Mouse (Mus musculus) left cerebral cortex, postnatal 14 days (tissue): ENCODE measurements at regions not wholly inside any gene's neighbourhood (a gene's known extent, or its start where the extent isn't known, plus 50 kb on each side); places are given as distances from the start of the nearest gene placed in this dataset.
A peak's percentile ranks its signal among the peaks of the same experiment; 100 is the strongest.

ENCODE experiments used
- DNase-seq, 2 experiments: peaks; one replicate each; pipeline ENCODE4 v3.0.0; 2021 to 2022; ENCODE audit warnings: low spot score in 2 of 2, mixed read lengths in 1 of 2
- intact Hi-C: fragments of 180-260 bp; cut with DNase I; formaldehyde crosslinking; loops from one replicate; pipeline ENCODE4 v1.15.1; 2025

DNA sequence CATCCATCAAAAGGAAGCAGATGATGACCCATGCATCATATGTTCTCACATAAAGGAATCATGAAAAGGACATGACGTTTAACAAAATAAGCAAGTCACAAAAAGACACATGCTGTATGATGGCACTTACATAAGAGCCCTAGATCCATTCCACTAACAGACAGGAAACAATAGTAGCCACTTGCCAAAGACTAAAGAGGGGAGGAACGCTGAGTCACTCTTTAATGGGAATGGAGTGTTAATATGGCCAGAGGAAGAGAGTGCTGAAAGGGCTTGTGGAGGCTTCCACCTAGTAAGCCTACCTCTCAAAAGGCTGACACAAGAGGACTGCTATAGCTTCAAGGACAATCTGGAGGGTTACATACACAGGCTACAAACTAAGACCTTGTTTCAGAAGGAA is 308.2 kb upstream of the Trib2 start:
- no peak for DNase-seq
- intact Hi-C loops, result no loop called here

DNA sequence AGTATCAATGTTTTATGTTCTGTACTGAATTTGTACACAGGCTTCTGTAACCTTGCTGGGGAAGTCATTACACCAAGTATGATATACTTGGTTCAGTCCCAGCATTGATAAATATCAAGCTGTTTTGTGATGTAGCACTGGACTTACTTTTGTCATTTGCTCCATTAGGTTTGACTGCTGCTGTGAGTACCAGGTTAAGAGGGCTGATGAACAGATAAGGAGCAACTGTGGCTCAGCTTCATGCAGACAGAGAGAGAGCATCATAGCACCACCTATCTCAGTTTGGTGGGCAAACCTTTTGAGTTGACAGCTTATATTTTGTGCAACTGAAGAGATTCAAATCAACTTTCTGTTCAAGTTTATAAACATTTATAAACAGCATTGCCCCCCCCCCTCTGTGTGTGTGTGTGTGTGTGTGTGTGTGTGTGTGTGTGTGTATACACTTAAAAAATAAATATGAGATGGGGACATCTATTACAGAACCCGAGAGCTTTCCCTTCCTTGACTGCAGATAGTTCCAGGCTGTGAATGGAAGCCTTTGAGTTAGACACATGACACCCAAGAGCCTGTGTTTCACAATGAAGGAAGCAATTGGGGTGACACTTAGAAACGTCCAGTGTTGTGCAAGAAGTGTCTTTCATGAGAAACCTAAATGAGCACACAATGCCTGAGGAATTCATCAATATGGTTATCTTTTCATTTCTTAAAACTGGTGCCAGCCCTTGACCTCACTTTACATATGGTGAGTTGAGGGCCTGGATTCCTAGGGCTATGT is 305.8 kb upstream of the Trib2 start:
- no peak for DNase-seq
- intact Hi-C loops, result no loop called here

DNA sequence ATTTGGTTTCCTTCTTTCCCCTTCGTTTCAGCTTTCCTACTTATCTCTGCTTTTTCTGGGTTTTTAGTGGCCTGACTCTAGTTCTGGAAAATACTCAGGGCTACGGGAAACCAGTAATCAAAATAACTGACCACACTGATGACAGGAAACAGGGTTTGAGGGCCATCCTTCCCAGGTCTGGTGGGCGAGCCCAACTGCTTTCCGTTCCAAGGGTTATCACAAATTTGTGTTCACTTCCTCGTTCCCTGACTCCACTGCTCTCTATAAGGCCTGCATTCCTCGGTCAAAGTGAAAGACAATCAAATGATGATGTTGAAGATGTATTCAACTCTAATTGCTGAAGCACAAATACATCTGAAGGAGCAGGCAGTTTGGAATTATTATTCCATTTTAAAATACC is 305.1 kb upstream of the Trib2 start:
- no peak for DNase-seq
- intact Hi-C loops, result no loop called here

DNA sequence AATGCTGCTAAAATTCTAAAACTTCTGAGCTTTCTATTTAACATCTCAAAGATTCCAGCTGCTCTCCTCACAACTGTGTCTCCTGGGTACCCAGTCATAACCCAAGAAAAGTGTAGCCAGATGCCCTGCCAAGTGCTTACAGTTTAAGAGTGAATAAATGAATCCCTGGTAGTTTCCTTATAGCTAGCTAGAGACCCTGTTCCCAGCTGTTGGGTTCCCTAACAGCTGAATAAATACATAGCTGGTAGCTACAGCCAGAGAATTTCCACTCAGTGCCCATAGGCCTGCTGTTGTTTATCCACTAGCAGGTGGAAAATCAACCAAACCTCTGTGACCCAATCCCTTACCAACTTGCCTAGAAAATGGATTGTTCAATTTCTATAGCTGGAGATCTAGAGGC is 302.0 kb upstream of the Trib2 start:
- no peak for DNase-seq
- intact Hi-C loops, result no loop called here

DNA sequence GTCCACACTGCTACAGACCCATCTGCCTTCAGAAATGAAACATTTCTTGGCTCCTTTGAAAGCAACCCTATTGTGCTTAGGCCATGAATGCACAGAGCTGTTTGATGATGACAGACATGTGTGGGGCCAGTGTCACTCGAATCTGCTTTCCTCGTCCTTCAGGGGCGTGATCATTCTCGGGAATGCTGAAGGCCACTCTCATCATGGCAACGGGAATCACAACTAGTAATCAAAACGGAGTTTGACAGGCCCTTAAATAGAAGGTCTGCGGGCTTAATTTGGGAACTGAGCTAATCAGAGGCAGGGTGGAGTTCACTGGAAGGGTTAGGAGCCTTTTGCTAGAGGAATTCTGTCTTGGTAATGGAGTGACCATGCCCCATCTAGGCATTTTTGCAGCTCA is 290.2 kb upstream of the Trib2 start:
- intact Hi-C loops, result no loop called here
- DNase-seq, result no peak

DNA sequence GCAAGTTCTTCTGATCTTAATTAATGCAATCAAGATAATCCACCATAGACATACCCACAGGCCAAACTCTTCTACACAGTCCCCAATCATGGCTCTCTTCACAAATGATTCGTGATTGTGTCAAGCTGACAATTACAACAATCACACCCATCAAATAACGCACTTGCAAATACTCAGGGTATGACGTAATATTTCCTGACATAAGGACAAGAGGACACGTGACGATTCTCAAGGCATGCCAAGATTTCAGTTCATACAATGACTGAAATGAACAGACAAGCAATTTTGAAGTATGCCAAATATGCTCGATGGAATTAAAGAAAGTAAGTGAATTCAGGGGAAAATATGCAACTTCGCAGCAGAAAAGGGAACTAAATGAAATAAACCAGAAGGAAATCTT is 282.1 kb upstream of the Trib2 start:
- intact Hi-C loops, result no loop called here

DNA sequence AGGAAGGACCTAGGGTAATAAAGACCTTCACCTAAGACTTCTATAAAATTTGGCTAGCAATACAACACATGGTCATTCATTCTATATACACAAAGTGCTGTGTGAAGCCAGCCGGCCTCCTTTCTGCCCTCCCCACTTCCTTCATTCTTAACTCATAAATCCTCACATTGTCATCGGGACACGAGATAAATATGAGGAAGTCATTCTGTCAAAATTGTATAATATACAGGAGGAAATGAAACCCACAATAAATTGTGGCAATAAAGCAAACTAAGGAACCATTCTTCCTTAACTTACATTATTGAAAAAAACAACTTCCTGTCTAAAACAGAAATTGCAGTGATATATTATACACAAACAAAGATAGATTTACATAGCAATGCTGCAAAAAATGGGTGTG is 275.9 kb upstream of the Trib2 start:
- DNase-seq, result no peak

More for the DNA sequence above, 282.1 kb upstream of the Trib2 start:
- DNase-seq, result no peak

DNA sequence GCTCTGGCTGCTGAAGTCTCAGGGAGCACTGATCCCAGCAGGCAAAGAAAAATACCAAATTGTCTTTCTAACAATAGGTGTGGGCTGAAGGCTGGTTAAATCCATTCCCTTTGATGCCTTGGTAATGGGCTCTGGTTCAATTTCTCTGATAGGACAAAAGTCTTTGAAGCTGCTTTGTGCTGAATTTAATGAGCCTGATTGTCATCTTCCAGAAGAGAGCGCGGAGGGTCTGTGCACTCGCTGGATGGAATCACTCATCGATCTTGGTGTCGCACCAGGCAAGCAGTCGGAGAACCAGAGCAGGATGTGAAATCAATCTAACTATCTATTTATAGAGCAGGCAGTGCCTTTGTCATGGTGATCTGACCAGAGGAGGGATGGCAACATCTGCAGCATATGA is 274.6 kb upstream of the Trib2 start:
- DNase-seq, result no peak
- intact Hi-C loops, result no loop called here

More for the DNA sequence above, 275.9 kb upstream of the Trib2 start:
- intact Hi-C loops, result no loop called here

DNA sequence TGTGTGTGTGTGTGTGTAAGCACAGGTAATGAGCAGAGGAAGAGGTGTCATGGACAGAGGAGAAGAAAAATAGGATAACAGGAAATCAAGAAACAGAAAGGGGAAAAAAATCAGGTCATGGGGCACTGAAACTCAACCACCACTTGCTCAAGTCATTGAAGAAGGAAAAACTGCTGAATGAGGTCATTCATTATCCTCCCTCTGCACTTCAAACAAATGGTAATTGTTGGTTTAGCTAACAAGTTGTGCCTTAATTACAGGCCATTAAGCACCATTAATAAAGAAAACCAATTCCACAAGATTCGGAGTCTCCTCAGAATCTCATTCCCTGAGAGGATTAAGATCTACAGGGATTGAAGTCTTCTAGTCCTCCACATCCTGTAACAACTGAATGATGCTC is 266.5 kb upstream of the Trib2 start:
- DNase-seq, result no peak
- intact Hi-C loops, result no loop called here

DNA sequence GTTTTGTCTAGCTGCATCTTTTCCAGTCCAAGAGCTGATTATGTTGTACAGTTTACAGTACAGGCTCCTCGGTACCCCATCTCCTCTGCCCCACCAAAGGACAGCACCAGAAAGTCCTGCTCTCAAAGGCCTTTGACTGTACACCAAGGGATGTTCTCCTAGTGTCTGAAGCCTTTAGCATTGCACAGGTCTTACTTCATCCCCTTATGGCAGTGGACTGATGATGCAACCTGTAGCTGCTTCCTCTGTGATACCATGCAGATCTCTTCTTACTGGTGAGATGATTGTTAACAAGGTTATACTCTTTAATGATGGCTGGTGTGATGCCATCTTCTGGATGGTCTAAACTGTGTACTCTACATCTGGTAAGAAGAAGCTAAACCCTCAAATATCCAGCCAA is 260.5 kb upstream of the Trib2 start:
- no peak for DNase-seq
- intact Hi-C loops, result no loop called here

DNA sequence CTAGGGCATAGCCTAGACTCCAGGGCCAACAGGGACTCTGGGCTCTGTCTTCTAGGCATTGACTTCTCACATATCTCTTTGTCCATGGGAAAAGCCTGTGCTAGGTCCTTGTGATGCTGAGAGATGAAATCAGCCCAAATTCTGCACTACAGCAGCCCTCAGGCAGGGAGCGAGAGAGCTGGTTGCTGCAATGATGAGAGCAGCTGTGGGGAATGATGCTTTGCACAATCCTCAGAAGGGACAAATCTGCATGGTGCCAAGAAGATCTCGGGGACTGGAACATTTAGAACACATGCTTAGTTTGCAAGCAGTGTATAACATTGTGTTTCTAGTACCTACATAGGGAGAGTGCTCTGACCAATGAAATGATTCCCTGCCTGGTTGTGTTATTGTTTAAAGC is 259.2 kb upstream of the Trib2 start:
- no peak for DNase-seq
- intact Hi-C loops, result no loop called here

DNA sequence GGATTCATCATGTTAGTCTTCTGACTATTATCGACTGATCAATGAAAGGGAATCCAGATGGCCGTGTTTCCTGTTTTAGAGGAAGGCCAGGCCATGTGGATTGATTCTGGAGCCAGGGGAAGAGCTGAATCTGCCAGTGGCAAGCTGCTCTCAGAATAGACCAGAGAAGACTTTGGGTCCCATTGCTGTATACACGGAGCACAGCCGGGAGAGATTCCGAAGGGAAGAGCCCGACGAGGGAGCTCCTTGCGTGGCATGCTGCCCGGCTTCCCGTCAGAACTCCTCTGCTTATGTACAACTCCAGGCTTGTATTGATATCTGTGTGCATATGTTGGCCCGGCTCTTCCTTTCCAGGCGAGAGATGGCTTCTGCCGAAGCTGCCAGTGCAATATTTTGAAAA is 252.2 kb upstream of the Trib2 start:
- intact Hi-C loops, result no loop called here
- peak; percentile 40 to 52 for DNase-seq

DNA sequence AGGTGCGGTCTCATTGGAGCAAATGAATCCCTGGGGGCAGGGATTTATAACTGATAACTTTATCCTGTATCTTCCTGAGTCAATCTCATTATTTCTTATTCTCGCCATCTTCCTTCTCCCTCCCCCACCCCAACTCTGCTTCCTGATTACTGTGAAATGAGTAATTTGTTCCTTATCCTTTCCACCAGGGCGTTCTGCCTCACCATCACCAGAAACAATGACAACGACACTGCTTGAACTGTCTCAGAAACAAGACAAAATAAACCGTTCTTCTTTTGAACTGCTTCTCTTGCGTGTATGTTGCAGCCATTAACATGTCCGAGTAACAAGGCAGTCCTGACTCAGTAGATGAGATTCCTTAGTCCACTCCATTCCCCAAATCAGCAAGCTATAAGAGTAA is 246.0 kb upstream of the Trib2 start:
- intact Hi-C loops, result no loop called here
- no peak for DNase-seq

DNA sequence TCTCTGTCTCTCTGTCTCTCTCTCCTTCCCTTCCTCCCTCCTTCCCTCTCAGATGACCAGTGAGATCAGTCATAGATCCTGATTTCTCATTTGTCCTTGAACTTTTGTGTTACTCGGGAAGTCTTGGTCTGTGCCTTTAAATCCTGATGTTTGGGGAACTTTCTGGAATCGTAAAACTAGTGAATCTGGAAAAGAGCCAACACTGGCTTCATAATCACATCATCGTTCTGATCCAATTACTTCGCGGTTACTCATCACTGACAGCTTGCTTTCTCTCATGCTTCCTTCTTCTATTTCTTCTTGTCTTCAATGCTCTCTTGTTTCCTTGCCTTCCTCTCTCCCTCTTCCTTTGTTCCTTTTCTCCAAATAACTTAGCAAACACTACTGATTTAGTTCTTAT is 243.7 kb upstream of the Trib2 start:
- DNase-seq, result no peak
- intact Hi-C loops, result no loop called here

DNA sequence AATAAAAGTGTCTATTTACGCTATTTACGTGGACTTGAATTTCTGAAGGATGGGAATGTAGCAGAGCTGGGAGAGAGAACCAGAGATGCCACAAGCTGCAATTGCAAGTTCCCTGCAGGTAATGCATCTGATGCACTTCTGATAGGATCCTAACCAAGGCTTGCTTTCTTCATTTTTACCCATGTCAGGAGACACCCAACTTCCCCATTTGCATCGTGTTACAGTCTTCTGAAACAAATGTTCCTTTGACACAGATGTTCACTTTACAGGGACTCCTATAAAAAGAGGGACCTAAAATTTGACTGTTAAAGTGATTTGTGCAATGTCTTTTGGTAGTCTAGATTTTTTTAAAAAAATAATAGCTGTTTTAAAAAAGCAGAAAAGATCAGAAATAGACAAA is 241.5 kb upstream of the Trib2 start:
- intact Hi-C loops, result no loop called here
- DNase-seq, result no peak

DNA sequence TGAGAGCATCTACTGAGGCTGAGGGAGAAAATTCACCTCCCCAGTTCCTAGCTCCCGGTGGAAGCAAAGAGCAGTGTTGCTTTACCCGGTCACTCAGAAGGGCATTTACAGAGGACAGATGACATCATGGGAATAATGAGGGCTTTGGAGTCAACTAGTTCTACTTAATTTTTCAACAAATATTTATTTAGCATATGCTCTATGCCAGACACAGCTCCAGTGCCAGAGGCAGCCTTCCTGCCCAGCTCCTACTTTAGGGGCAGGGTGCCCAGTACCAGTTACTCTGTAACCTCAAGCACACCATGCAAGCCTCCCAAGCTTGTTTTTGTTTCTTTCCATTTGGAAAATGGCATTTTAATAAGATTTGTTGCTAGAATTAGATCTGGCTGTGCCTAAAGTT is 240.1 kb upstream of the Trib2 start:
- intact Hi-C loops, result no loop called here
- no peak for DNase-seq

DNA sequence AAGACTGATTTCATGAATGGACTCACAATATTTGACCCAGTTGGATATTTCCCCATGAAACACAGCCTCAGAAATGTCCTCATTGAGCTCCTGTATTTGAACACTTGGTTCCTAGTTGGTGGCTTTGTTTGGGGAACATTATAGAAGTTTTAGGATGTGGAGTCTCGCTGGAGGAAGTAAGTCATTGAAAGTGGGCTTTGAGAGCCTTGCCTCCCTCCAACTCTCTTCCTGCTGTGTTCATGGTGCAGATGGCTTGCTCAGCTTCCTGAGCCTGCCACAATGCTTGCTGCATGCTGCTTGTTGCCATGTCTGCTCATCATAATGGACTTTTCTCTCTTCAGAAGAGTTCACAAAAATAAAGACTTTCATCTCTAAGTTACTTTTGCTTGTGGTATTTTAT is 239.5 kb upstream of the Trib2 start:
- no peak for DNase-seq
- intact Hi-C loops, result no loop called here

DNA sequence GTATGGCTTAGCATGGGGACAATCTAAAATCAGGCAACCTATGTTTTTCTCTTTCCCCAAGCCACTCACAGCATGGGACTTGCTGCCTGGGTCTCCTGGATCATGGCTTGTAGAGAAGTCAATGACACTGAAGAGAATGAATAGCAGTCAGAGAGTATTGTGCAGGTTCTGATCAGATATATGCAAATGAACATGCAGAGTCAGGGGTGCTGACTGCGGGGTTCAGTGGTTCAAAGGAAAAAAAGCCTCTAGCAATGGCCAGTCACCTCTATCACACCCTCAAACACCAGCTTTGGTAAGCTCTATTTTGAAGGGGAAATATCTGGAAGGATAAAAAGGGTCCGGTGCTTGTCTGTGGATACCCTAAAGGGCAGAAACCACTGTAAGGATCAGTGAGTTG is 237.9 kb upstream of the Trib2 start:
- intact Hi-C loops, result no loop called here
- DNase-seq, result no peak

DNA sequence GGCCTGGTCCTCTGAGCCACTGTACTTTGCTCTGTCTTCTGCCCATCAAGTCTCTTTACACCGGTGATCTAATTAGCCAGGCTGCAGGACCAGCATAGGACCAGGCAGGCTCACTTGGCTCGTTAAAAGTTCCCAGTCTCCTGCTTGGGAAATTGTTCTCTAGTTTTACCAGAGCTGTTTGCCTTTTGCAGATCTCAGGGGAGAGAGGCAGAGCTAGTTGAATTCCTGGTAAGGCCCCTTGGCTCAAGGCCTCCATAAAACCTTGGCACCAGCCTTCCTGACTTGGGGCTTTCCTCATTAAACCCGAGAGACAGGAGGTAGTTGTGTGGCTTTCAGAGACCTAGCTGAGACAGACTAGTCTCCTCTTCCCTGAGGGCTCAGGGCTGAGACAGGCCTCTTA is 237.0 kb upstream of the Trib2 start:
- intact Hi-C loops, result no loop called here

DNA sequence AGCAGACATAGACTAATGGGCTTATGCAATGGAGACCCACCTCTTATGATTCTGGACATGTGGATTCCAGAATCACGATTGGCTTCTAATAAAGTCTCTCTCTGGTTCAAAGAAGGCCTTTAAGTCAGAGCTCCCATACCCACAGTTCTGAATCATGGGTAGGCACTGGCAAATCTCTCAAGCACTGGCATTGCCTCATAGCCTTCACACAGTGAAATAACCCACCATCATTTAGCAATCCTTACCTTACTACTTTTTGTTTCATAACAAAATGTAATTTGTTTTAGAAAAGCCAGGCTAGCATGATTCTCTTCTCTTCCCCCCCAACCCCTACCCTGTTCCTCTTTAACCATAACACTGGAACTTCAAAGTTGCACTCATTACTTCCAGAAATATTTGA is 236.3 kb upstream of the Trib2 start:
- no peak for DNase-seq
- intact Hi-C loops, result no loop called here

More for the DNA sequence above, 237.0 kb upstream of the Trib2 start:
- DNase-seq, result no peak

DNA sequence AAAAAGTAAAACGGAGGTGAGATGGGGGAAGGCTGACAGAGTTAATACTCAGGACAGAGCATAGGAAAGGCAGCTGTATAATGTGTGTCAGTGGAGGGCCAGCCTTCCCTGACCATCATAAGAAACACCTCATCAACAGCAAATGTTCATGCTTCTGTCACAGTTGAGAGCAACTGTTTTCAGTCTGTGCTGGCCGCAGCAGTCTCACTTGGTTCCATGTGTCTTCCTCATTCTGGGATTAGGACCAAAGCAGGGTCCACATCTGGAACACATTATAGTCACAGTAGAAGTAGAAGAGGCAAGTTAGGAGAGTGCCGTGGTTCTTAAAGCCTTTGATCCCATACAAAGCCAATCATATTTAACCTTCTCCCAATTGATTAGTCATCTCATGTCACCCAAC is 235.6 kb upstream of the Trib2 start:
- intact Hi-C loops, result no loop called here
- DNase-seq, result no peak

DNA sequence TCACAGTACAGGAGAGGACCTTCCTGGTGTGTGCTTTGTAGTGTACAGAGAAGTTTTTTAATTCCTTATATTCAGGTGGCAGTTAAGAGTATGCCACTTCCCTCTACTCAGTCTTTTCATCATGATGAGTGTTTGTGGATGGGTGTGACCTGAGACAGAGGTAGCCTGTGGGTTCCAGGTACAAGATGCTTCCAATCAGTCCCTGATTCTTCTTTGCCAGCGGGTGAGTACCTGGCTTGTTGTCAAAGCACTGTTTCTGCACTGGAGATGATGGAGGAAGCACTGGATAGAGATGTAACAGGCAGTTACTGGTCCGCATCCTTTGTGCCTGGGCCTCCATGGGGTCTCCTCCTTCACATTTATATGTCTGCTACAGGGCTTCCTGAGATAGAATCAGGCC is 234.7 kb upstream of the Trib2 start:
- intact Hi-C loops, result no loop called here
- no peak for DNase-seq
